Mouse (Mus musculus) liver, embryonic 12.5 days (tissue): ENCODE results near the gene Ech1. TPM values are rescaled to one million over a fixed set of nuclear protein-coding genes. Genes with fewer than 3 reads are reported as not detected.

Experiments
- ATAC-seq: fragments of 200-750 bp; cut with Nextera tagmentation; 2 replicates; pipeline ENCODE4 v1.8.0; 2017; ENCODE audit warnings: moderate number of reproducible peaks, mild to moderate bottlenecking, moderate library complexity
- H3K27ac ChIP-seq: fragments of 300-500 bp; sonication (generic); 2 replicates; pipeline ENCODE4 v1.5.1; 2016; ENCODE audit warnings: mild to moderate bottlenecking
- H3K27me3 ChIP-seq: fragments of 300-500 bp; sonication (generic); replicated peaks from 2 replicates; pipeline ENCODE4 v1.6.1; 2016; ENCODE audit warnings: mild to moderate bottlenecking, moderate library complexity
- H3K36me3 ChIP-seq: fragments of 300-500 bp; sonication (generic); 2 replicates; pipeline ENCODE4 v1.6.1; 2016; ENCODE audit warnings: mild to moderate bottlenecking, moderate library complexity
- H3K4me1 ChIP-seq: fragments of 300-500 bp; sonication (generic); 2 replicates; pipeline ENCODE4 v1.6.1; 2016
- H3K4me2 ChIP-seq: fragments of 300-500 bp; sonication (generic); 2 replicates; pipeline ENCODE4 v1.6.1; 2016; ENCODE audit warnings: mild to moderate bottlenecking, moderate library complexity
- H3K4me3 ChIP-seq: fragments of 300-500 bp; sonication (generic); 2 replicates; pipeline ENCODE4 v1.5.1; 2016; ENCODE audit warnings: mild to moderate bottlenecking, moderate library complexity
- H3K9ac ChIP-seq: fragments of 300-500 bp; sonication (generic); 2 replicates; pipeline ENCODE4 v1.6.1; 2016; ENCODE audit warnings: mild to moderate bottlenecking, moderate library complexity
- H3K9me3 ChIP-seq: fragments of 300-500 bp; sonication (generic); replicated peaks from 2 replicates; pipeline ENCODE4 v1.6.1; 2016; ENCODE audit warnings: mild to moderate bottlenecking, moderate library complexity
- WGBS: fragments of 180-500 bp; shearing (Covaris S2); methylation state at CpG from one replicate; pipeline ENCODE4 v1.1.7; 2016; ENCODE audit not compliant: insufficient replicate concordance; 5-methylcytosine and 5-hydroxymethylcytosine counted together
- polyA plus RNA-seq: library from polyadenylated mRNA; unstranded; fragments of >200 nt; fragmentation: Nextera tagmentation; extraction: Ambion mirVana; gene quantifications from 2 replicates; pipeline ENCODE4 v1.2.1, GENCODE M21; 2016

The Ech1 gene
- polyA plus RNA-seq, 1 experiment from 2014 or later: 72.3 TPM

- H3K4me3 ChIP-seq: no peak overlapping the region
- no peaks in the 10 kb centered on the region for H3K36me3 ChIP-seq
- no peak overlapping the region for H3K9ac ChIP-seq
- WGBS: 69% methylated on average over 9 of the region's 9 CpGs
- 0 out of 2 replicates have a peak, but pooled peaks cover 4% of the 10 kb centered on the region for H3K4me1 ChIP-seq
- no peak overlapping the region for H3K27ac ChIP-seq
- ATAC-seq: no peak
- H3K9me3 ChIP-seq: no peaks in the 10 kb centered on the region
- H3K27me3 ChIP-seq: no peaks in the 10 kb centered on the region; the same call in 1 of the 2 replicates
- no peak overlapping the region for H3K4me2 ChIP-seq
These were observed 13.3 kb downstream of the Ech1 start for GRCm38 (mm10) chr7:28838331-28838730.

DNA sequence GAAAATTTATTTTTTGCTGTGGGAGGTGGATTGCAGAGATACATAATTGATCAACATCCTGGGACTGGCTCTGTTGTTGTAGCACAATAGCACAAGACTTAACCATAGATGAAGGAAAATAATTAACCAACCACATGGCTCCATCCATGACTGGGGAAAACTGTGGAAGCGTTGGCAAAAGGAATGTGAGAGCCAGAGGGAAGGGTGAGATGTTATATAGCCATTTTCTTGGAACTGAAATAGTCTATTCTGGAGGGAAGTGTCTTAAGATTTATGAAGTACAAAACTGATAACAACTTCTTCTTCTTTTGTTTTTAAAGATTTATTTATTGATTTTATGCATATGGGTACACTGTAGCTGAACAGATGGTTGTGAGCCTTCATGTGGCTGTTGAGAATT lies 22.3 kb downstream of the Ech1 start:
- Histone ChIP-seq H3K27ac (no peak overlapping the region), H3K9me3 (no peaks in the 10 kb centered on the region), H3K4me1 (0 out of 2 replicates have a peak, but pooled peaks cover 5% of the 10 kb centered on the region), H3K4me2 (no peak overlapping the region), H3K27me3 (0 out of 2 replicates have a peak, but pooled peaks cover 11% of the 10 kb centered on the region), H3K4me3 (no peak overlapping the region), H3K36me3 (no peaks in the 10 kb centered on the region), H3K9ac (no peak overlapping the region)
- 79% methylated on average over 1 of the region's 1 CpGs for WGBS
- ATAC-seq: no peak

GRCm38 (mm10) chr7:28849700-28850236 lies 24.8 kb downstream of the Ech1 start:
- H3K4me2 ChIP-seq: no peak overlapping the region
- H3K9ac ChIP-seq: no peak overlapping the region
- H3K4me1 ChIP-seq: 0 out of 2 replicates have a peak, but pooled peaks cover 5% of the 10 kb centered on the region
- no peak for ATAC-seq
- no peak overlapping the region for H3K27ac ChIP-seq
- no peaks in the 10 kb centered on the region for H3K36me3 ChIP-seq
- 24% methylated on average over 1 of the region's 1 CpGs for WGBS
- H3K9me3 ChIP-seq: no peaks in the 10 kb centered on the region
- H3K27me3 ChIP-seq: 0 out of 2 replicates have a peak, but pooled peaks cover 11% of the 10 kb centered on the region
- H3K4me3 ChIP-seq: no peak overlapping the region

DNA sequence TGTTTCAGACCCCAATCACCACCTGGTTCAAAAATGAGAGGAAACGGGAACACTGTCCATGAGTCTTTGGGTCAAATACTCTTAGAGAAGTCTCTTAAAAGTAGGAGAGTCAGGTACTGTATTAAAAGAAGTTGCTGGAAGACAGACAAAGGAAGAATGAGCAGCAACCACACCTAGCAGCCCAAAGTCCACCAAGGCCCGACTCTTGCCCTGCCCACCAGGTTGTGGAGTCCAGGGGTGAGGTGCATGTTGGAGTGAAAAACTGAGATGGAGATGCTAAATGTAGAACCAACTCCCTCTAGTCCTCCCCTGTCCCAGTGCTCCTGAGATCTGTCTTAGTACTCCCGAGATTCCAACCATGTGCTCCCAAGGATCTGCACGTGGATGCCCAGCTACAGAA lies 25.6 kb downstream of the Ech1 start:
- Histone ChIP-seq H3K4me3 (no peak overlapping the region), H3K36me3 (no peaks in the 10 kb centered on the region), H3K27me3 (0 out of 2 replicates have a peak, but pooled peaks cover 11% of the 10 kb centered on the region), H3K4me2 (no peak overlapping the region), H3K4me1 (0 out of 2 replicates have a peak, but pooled peaks cover 5% of the 10 kb centered on the region), H3K9me3 (no peaks in the 10 kb centered on the region), H3K27ac (no peak overlapping the region), H3K9ac (no peak overlapping the region)
- WGBS: 47% methylated on average over 4 of the region's 4 CpGs
- no peak for ATAC-seq

DNA sequence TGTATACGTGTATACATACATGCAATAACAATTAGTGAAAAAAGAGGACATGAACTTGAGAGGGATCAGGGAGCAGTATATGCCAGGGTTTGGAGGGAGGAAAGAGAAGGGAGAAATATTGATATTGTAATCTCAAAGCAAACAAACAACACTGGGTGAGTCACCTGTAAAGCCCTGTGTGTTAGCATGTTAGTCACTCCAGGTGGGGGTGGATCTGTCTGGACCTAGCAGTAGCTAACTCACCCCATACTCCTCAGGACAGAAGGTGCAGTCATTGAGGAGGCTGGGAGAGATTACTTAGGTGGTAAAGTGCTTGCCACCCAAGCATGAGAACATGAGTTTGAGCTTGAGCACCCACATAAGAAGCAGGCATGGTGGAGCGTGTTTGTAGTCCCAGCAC lies 34.9 kb downstream of the Ech1 start:
- Histone ChIP-seq H3K9ac (no peak overlapping the region), H3K4me1 (peaks cover 13% of the 10 kb centered on the region), H3K27ac (no peak overlapping the region), H3K4me3 (no peak overlapping the region), H3K4me2 (no peak overlapping the region), H3K9me3 (peaks cover 5% of the 10 kb centered on the region; the same call in 1 of the 2 replicates), H3K36me3 (no peaks in the 10 kb centered on the region), H3K27me3 (0 out of 2 replicates have a peak, but pooled peaks cover 2% of the 10 kb centered on the region)
- WGBS: 76% methylated on average over 2 of the region's 2 CpGs
- ATAC-seq: no peak

DNA sequence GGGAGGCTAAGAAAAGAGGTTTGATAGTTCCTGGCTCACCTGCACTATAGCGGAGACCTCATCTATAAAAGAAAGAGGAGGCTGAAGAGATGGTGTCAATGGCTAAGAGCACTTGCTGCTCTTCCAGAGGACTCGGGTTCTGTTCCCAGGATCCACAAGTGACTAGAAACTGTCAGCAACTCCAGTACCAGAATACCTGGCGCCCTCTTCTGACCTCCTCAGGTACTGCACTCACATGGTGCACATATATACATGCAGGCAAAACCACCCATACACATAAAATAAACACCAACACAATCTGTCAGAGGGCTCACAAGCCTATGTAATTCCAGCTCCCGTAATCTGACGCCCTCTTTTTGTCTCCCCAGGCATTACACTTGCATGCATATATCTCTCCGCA lies 35.9 kb downstream of the Ech1 start:
- Histone ChIP-seq H3K27ac (no peak overlapping the region), H3K36me3 (no peaks in the 10 kb centered on the region), H3K9me3 (peaks cover 5% of the 10 kb centered on the region; the same call in 1 of the 2 replicates), H3K4me3 (no peak overlapping the region), H3K4me1 (peaks cover 22% of the 10 kb centered on the region), H3K27me3 (0 out of 2 replicates have a peak, but pooled peaks cover 2% of the 10 kb centered on the region), H3K9ac (no peak overlapping the region), H3K4me2 (no peak overlapping the region)
- WGBS: 75% methylated on average over 6 of the region's 6 CpGs
- ATAC-seq: no peak

DNA sequence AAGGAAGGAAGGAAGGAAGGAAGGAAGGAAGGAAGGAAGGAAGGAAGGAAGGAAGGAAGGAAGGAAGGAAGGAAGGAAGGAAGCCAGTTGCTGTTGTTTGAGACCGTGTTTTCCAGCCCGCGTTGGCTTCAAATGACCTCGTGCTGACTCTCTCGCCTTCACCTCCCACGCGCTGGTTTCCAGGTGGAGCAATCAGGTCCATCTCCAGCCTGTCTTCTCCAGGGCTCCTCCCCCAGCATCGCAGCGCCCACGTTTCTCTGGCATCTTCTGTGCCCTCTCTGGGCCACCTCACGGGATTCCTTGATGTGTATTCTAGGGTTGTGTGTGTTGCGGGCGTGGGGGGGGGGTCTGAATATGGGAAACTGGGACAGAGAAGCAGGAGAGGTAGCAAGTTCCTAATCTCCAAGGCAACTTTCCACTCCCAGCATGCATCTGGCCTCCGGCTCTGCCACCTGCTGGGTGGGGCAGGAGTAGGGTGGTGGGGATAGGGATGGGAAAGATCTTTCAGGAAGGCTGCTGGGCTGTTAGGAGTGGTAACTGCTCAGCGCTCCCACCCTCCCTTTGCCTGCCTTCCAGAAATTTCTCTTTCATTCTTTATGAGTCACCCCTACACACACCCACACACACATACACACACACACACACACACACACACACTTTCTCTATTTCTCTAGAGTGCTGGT lies 37.9 kb downstream of the Ech1 start:
- Histone ChIP-seq H3K9me3 (peaks cover 5% of the 10 kb centered on the region; the same call in 1 of the 2 replicates), H3K4me2 (no peak overlapping the region), H3K4me1 (peaks cover 39% of the 10 kb centered on the region), H3K36me3 (no peaks in the 10 kb centered on the region), H3K9ac (no peak overlapping the region), H3K27me3 (0 out of 2 replicates have a peak, but pooled peaks cover 2% of the 10 kb centered on the region), H3K4me3 (no peak overlapping the region), H3K27ac (no peak overlapping the region)
- 67% methylated on average over 15 of the region's 15 CpGs for WGBS
- no peak for ATAC-seq

GRCm38 (mm10) chr7:28863540-28863939 lies 38.5 kb downstream of the Ech1 start, which contains the start of gene Lgals7:
Lgals7 (plus strand) TSS chr7:28863853.
- Histone ChIP-seq H3K4me2 (no peak within 1 kb of the TSS), H3K9ac (no peak within 1 kb of the TSS), H3K4me1 (peaks cover 39% of the 10 kb centered on the region), H3K4me3 (no peak within 1 kb of the TSS), H3K9me3 (peaks cover 5% of the 10 kb centered on the region; the same call in 1 of the 2 replicates), H3K36me3 (no peaks in the 10 kb centered on the region), H3K27ac (no peak within 1 kb of the TSS), H3K27me3 (0 out of 2 replicates have a peak, but pooled peaks cover 2% of the 10 kb centered on the region)
- ATAC-seq: no peak
- WGBS: 69% methylated on average over 6 of the region's 6 CpGs

DNA sequence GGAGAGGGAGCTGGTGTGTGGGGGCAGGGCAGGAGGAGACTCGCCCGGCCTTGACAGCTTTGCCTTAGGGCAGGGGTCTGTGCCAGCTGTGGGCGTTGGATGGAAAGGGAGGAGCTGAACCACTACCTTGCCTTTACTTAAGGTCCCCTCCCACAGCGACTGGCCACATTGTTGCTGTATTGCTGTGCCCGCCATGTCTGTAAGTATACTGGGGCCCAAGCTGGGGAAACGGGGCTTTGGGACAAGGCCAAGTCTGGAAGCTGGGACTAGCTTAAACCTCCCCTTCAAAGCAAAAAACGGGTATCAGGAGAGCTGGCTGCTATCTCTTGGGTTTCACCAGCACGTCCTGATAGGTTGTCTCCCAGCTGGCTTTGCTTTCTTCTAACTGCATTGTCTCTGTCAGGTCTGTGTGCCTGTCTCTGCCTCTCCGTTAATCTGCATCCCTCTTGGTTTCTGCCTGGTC lies 39.3 kb downstream of the Ech1 start:
- Histone ChIP-seq H3K36me3 (no peaks in the 10 kb centered on the region), H3K4me2 (no peak overlapping the region), H3K9me3 (peaks cover 5% of the 10 kb centered on the region; the same call in 1 of the 2 replicates), H3K27ac (no peak overlapping the region), H3K9ac (no peak overlapping the region), H3K27me3 (0 out of 2 replicates have a peak, but pooled peaks cover 2% of the 10 kb centered on the region), H3K4me3 (no peak overlapping the region), H3K4me1 (peaks cover 39% of the 10 kb centered on the region)
- WGBS: 48% methylated on average over 9 of the region's 9 CpGs
- ATAC-seq: no peak

GRCm38 (mm10) chr7:28865481-28866300 lies 40.7 kb downstream of the Ech1 start:
- Histone ChIP-seq H3K36me3 (no peaks in the 10 kb centered on the region), H3K27me3 (0 out of 2 replicates have a peak, but pooled peaks cover 2% of the 10 kb centered on the region), H3K9ac (peak overlapping the region; percentile 50), H3K9me3 (peaks cover 5% of the 10 kb centered on the region; the same call in 1 of the 2 replicates), H3K4me1 (peaks cover 39% of the 10 kb centered on the region), H3K4me3 (peak overlapping the region; percentile 31), H3K27ac (peak overlapping the region; percentile 70), H3K4me2 (peak overlapping the region; percentile 67)
- 32% methylated on average over 33 of the region's 33 CpGs for WGBS
- peak; percentile 82 for ATAC-seq

DNA sequence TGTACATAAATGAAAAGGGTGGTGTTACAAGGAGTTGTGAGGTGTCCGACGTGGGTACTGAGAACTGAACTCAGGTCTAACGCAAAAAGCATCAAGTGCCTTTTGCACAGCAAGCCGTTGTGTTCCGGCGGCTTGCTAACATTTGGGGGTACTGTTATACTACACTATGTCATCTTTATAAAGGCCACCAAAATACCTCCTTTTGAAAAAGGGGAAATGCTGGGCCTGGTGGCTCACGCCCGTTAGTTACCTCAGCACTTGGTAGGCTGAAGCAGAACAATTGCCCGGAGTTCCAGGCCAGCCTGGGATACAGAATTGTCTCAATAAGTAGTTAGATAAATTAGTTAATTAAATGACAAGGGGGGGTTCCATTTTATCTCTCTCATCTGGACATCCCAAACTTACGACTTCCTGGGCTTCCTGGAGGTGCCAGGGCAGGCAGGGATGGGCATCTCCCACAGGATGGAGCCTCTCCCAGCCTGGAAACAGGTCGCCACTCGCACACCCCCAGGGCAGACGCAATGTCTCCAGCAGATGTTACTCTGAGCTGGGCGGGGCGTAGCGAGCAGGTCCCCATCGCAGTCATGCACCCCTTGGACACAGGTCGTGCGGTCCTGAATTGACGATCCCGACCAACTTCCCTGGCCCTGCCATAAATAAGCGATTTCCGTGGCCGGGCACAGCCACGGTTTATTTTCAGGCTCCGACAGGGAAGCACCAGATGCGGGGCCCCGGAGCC lies 41.9 kb downstream of the Ech1 start:
- Histone ChIP-seq H3K4me2 (peak overlapping the region; percentile 67), H3K36me3 (no peaks in the 10 kb centered on the region), H3K27me3 (0 out of 2 replicates have a peak, but pooled peaks cover 2% of the 10 kb centered on the region), H3K4me1 (peaks cover 49% of the 10 kb centered on the region), H3K27ac (0 out of 2 replicates have a peak overlapping the region, but pooled peaks have one; percentile 18), H3K9me3 (no peaks in the 10 kb centered on the region), H3K9ac (no peak overlapping the region), H3K4me3 (no peak overlapping the region)
- no peak for ATAC-seq
- 82% methylated on average over 28 of the region's 28 CpGs for WGBS
